Mouse (Mus musculus) intestine, embryonic 16.5 days (tissue): Measurements from ENCODE around the gene Lin52. TPM values are rescaled to one million over a fixed set of nuclear protein-coding genes. Genes with fewer than 3 reads are reported as not detected.

Experiments used
- ATAC-seq: fragments of 200-750 bp; cut with Nextera tagmentation; 2 replicates; pipeline ENCODE4 v1.8.0; 2017; ENCODE audit warnings: moderate TSS enrichment, moderate library complexity
- H3K27ac ChIP-seq: fragments of 300-500 bp; sonication (generic); 2 replicates; pipeline ENCODE4 v1.5.1; 2014; ENCODE audit warnings: mild to moderate bottlenecking, low read length
- H3K27me3 ChIP-seq: fragments of 300-500 bp; sonication (generic); replicated peaks from 2 replicates; pipeline ENCODE4 v1.6.1; 2014; ENCODE audit warnings: low read length, control low read depth, mixed read lengths; ENCODE audit not compliant: control insufficient read depth, insufficient read depth
- H3K36me3 ChIP-seq: fragments of 300-500 bp; sonication (generic); 2 replicates; pipeline ENCODE4 v1.6.1; 2014; ENCODE audit warnings: low read length, control low read depth; ENCODE audit not compliant: control insufficient read depth, insufficient read depth
- H3K4me1 ChIP-seq: fragments of 300-500 bp; sonication (generic); 2 replicates; pipeline ENCODE4 v1.6.1; 2014; ENCODE audit warnings: low read length, control low read depth, mixed read lengths; ENCODE audit not compliant: control insufficient read depth, insufficient read depth
- H3K4me2 ChIP-seq: fragments of 300-500 bp; sonication (generic); 2 replicates; pipeline ENCODE4 v1.6.1; 2014; ENCODE audit warnings: low read depth, low read length, control low read depth
- H3K4me3 ChIP-seq: fragments of 300-500 bp; sonication (generic); 2 replicates; pipeline ENCODE4 v1.5.1; 2014; ENCODE audit warnings: mild to moderate bottlenecking, low read length
- H3K9ac ChIP-seq: fragments of 300-500 bp; sonication (generic); 2 replicates; pipeline ENCODE4 v1.6.1; 2014; ENCODE audit warnings: low read depth, low read length
- H3K9me3 ChIP-seq: fragments of 300-500 bp; sonication (generic); 2 replicates; pipeline ENCODE4 v1.6.1; 2016; ENCODE audit warnings: low read length, control low read depth; ENCODE audit not compliant: control insufficient read depth
- WGBS: fragments of 180-500 bp; shearing (Covaris S2); extraction: QIAGEN DNeasy Blood & Tissue Kit; methylation state at CpG from one replicate; pipeline ENCODE4 v1.1.7; 2014; 5-methylcytosine and 5-hydroxymethylcytosine counted together
- polyA plus RNA-seq: library from polyadenylated mRNA; unstranded; fragments of >200 nt; fragmentation: Nextera tagmentation; extraction: Ambion mirVana; gene quantifications from 2 replicates; pipeline ENCODE4 v1.2.1, GENCODE M21; 2015

Gene Lin52
- polyA plus RNA-seq, 1 experiment from 2014 or later, result 14.7 TPM

GRCm38 (mm10) chr12:84572341-84572720 lies 121.1 kb downstream of the Lin52 start:
- Histone ChIP-seq H3K4me1 (0 out of 2 replicates have a peak, but pooled peaks cover 2% of the 10 kb centered on the region), H3K27me3 (peaks cover 64% of the 10 kb centered on the region), H3K4me3 (no peak overlapping the region), H3K36me3 (no peaks in the 10 kb centered on the region), H3K9ac (no peak overlapping the region), H3K4me2 (no peak overlapping the region), H3K27ac (no peak overlapping the region), H3K9me3 (no peaks in the 10 kb centered on the region)
- no peak for ATAC-seq
- 7% methylated on average over 7 of the region's 7 CpGs for WGBS

- 0 out of 2 replicates have a peak, but pooled peaks cover 2% of the 10 kb centered on the region for H3K4me1 ChIP-seq
- no peaks in the 10 kb centered on the region for H3K36me3 ChIP-seq
- H3K9ac ChIP-seq, result no peak overlapping the region
- no peak overlapping the region for H3K4me3 ChIP-seq
- no peak for ATAC-seq
- 20% methylated on average over 7 of the region's 7 CpGs for WGBS
- H3K4me2 ChIP-seq, result no peak overlapping the region
- no peak overlapping the region for H3K27ac ChIP-seq
- peaks cover 63% of the 10 kb centered on the region for H3K27me3 ChIP-seq
- no peaks in the 10 kb centered on the region for H3K9me3 ChIP-seq
Observed at GRCm38 (mm10) chr12:84573094-84573493, 121.9 kb downstream of the Lin52 start.

- H3K36me3 ChIP-seq, result no peaks in the 10 kb centered on the region
- H3K27me3 ChIP-seq, result peaks cover 23% of the 10 kb centered on the region
- 75% methylated on average over 11 of the region's 11 CpGs for WGBS
- no peaks in the 10 kb centered on the region for H3K9me3 ChIP-seq
- H3K27ac ChIP-seq, result no peak overlapping the region
- no peak overlapping the region for H3K4me2 ChIP-seq
- no peak for ATAC-seq
- H3K4me1 ChIP-seq, result no peaks in the 10 kb centered on the region
- H3K4me3 ChIP-seq, result no peak overlapping the region
- no peak overlapping the region for H3K9ac ChIP-seq
Observed at GRCm38 (mm10) chr12:84577768-84578439, 126.7 kb downstream of the Lin52 start.

- no peak overlapping the region for H3K9ac ChIP-seq
- no peak for ATAC-seq
- no peak overlapping the region for H3K4me2 ChIP-seq
- no peak overlapping the region for H3K27ac ChIP-seq
- H3K9me3 ChIP-seq, result no peaks in the 10 kb centered on the region
- no peaks in the 10 kb centered on the region for H3K4me1 ChIP-seq
- no peak overlapping the region for H3K4me3 ChIP-seq
- no peaks in the 10 kb centered on the region for H3K36me3 ChIP-seq
- H3K27me3 ChIP-seq, result peaks cover 18% of the 10 kb centered on the region
- WGBS, result 41% methylated on average over 5 of the region's 5 CpGs
Observed at GRCm38 (mm10) chr12:84578440-84578770, 127.2 kb downstream of the Lin52 start.

GRCm38 (mm10) chr12:84581285-84581684 lies 130.1 kb downstream of the Lin52 start:
- H3K4me3 ChIP-seq, result no peak overlapping the region
- ATAC-seq, result no peak
- H3K27me3 ChIP-seq, result 0 out of 2 replicates have a peak, but pooled peaks cover 9% of the 10 kb centered on the region
- 95% methylated on average over 2 of the region's 2 CpGs for WGBS
- no peak overlapping the region for H3K4me2 ChIP-seq
- no peaks in the 10 kb centered on the region for H3K4me1 ChIP-seq
- H3K9me3 ChIP-seq, result no peaks in the 10 kb centered on the region
- H3K36me3 ChIP-seq, result no peaks in the 10 kb centered on the region
- no peak overlapping the region for H3K27ac ChIP-seq
- no peak overlapping the region for H3K9ac ChIP-seq

- no peak overlapping the region for H3K27ac ChIP-seq
- WGBS, result 1% methylated on average over 54 of the region's 54 CpGs
- no peaks in the 10 kb centered on the region for H3K36me3 ChIP-seq
- peak overlapping the region; percentile 51 for H3K4me3 ChIP-seq
- H3K9ac ChIP-seq, result peak overlapping the region; percentile 66
- H3K4me2 ChIP-seq, result peak overlapping the region; percentile 98
- no peaks in the 10 kb centered on the region for H3K9me3 ChIP-seq
- H3K27me3 ChIP-seq, result no peaks in the 10 kb centered on the region
- ATAC-seq, result peak; percentile 70
- H3K4me1 ChIP-seq, result no peaks in the 10 kb centered on the region
Observed at GRCm38 (mm10) chr12:84589825-84590761, 138.9 kb downstream of the Lin52 start.

Other genes with a start within 250 kb of the Lin52 start
- gene Elmsan1, start 232.5 kb upstream of the Lin52 start, polyA plus RNA-seq, result 6.3 and 6.7 TPM in 2 replicates
- gene Ptgr2, start 166.2 kb upstream of the Lin52 start, polyA plus RNA-seq, result 58.1 and 60.2 TPM in 2 replicates
- 54.8 and 61.5 TPM in 2 replicates for gene Zfp410, start 134.6 kb upstream of the Lin52 start, polyA plus RNA-seq
- gene Coq6, start 89.8 kb upstream of the Lin52 start, polyA plus RNA-seq, result 51.2 and 53.8 TPM in 2 replicates
- 2.3 and 3.3 TPM in 2 replicates for gene Fam161b, start 89.6 kb upstream of the Lin52 start, polyA plus RNA-seq
- gene Entpd5, start 42.4 kb upstream of the Lin52 start, polyA plus RNA-seq, result 53.0 and 60.2 TPM in 2 replicates
- 0.56 and 0.84 TPM in 2 replicates for gene Bbof1, start 42.4 kb upstream of the Lin52 start, polyA plus RNA-seq
- gene Rnf113a2, start 34.2 kb upstream of the Lin52 start, polyA plus RNA-seq, result 20.0 and 23.3 TPM in 2 replicates
- 34.9 and 36.5 TPM in 2 replicates for gene Aldh6a1, start 418 bp upstream of the Lin52 start, polyA plus RNA-seq
- not detected in 2 replicates for gene Vsx2, start 118.3 kb downstream of the Lin52 start, polyA plus RNA-seq
- 27.8 and 28.2 TPM in 2 replicates for gene Abcd4, start 166.0 kb downstream of the Lin52 start, polyA plus RNA-seq
- not detected in 2 replicates for gene Vrtn, start 189.6 kb downstream of the Lin52 start, polyA plus RNA-seq
- gene Syndig1l, start 247.4 kb downstream of the Lin52 start, polyA plus RNA-seq, result 0.05 and 0.07 TPM in 2 replicates